Mouse (Mus musculus): ENCODE measurements at regions not wholly inside any gene's neighbourhood (a gene's known extent, or its start where the extent isn't known, plus 50 kb on each side); places are given as distances from the start of the nearest gene placed in this dataset.

DNA sequence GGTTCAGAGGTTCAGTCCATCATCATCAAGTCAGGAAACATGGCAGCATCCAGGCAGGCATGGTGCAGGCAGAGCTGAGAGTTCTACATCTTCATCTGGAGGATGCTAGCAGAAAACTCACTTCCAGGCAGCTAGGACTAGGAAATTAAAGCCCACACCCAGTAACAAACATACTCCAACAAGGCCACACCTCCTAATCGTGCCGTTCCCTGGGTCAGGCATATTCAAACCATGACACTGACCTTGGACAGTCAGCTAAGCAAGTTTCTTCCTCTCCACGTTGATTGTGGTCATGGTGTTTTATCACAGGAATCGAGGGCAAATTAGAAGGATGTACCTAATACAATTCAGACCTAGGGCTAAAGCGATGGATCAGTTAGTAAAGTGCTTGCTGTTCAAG lies 294.5 kb downstream of the Rngtt start:
- H3K27ac ChIP-seq (ENCODE audit: insufficient read depth, low read length): no peak overlapping the region
- H3K9me3 ChIP-seq (replicated peaks; ENCODE audit: control insufficient read depth, insufficient read depth, low read length, poor library complexity, severe bottlenecking): no peaks in the 10 kb centered on the region
- no peak overlapping the region for H3K9ac ChIP-seq (ENCODE audit: low read depth, poor library complexity, severe bottlenecking)
- H3K4me3 ChIP-seq (ENCODE audit: low read depth, low read length): no peak overlapping the region
- no peaks in the 10 kb centered on the region; the same call in 1 of the 2 replicates for H3K27me3 ChIP-seq (ENCODE audit: control insufficient read depth, insufficient read depth, low read length, poor library complexity, severe bottlenecking)
- no peaks in the 10 kb centered on the region for H3K4me1 ChIP-seq (ENCODE audit: control insufficient read depth, insufficient read depth, low read length)
- no peaks in the 10 kb centered on the region for H3K36me3 ChIP-seq (ENCODE audit: control insufficient read depth, insufficient read depth, low read length, poor library complexity, severe bottlenecking)
- TF ChIP-seq POLR2A (IDR thresholded peaks at IDR 0.05; ENCODE audit: insufficient read depth, low read length): no peak
- TF ChIP-seq EP300 (IDR thresholded peaks at IDR 0.05; ENCODE audit: insufficient read depth, low read depth, low read length): no peak
- TF ChIP-seq CTCF (IDR thresholded peaks at IDR 0.05; ENCODE audit: low read depth, low read length): no peak

DNA sequence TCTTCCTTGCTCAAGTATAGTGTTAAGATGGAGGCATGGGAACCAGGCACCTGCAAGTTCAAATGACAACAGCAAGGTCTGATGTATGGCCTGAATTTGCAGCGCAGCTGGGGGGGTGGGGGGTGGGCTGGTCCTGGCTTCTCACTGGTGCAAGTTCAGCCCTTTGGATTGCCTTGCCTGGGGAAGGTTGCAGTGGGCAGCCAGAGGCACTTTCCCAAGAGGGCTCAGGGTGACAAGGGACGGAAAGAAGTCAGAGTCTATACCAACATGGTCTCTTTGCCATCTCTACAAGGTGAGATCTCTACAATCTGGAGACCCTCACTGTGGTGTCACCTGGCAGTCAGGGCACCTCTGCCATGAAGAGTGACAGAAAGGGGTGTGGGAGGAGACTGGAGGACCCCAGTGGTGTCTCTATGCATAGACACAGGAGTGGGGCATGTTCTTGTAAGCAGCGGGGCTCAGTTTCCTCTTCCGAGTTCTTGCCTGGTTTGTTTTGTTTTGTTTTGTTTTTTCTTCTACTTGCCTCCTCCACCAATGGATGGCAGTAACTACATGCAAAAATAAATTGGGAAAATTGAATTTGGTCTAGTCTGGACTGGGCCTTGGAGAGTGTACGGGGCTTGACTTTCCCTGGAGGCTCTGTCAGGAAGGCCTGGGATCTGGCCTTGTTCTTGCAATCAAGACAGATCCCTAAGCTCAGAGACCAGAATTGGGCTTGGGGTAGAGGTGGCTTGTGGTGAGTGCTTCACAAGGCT lies 284.4 kb upstream of the Cnr1 start:
- Histone ChIP-seq H3K9ac (ENCODE audit: low read depth, poor library complexity, severe bottlenecking) (no peak overlapping the region), H3K4me1 (ENCODE audit: control insufficient read depth, insufficient read depth, low read length) (no peaks in the 10 kb centered on the region), H3K36me3 (ENCODE audit: control insufficient read depth, insufficient read depth, low read length, poor library complexity, severe bottlenecking) (no peaks in the 10 kb centered on the region), H3K27me3 (ENCODE audit: control insufficient read depth, insufficient read depth, low read length, poor library complexity, severe bottlenecking) (no peaks in the 10 kb centered on the region), H3K9me3 (replicated peaks; ENCODE audit: control insufficient read depth, insufficient read depth, low read length, poor library complexity, severe bottlenecking) (no peaks in the 10 kb centered on the region; the same call in 1 of the 2 replicates), H3K4me3 (ENCODE audit: low read depth, low read length) (no peak overlapping the region), H3K27ac (ENCODE audit: insufficient read depth, low read length) (no peak overlapping the region)
- TF ChIP-seq POLR2A (IDR thresholded peaks at IDR 0.05; ENCODE audit: insufficient read depth, low read length): no peak
- TF ChIP-seq EP300 (IDR thresholded peaks at IDR 0.05; ENCODE audit: insufficient read depth, low read depth, low read length): no peak
- TF ChIP-seq CTCF (IDR thresholded peaks at IDR 0.05; ENCODE audit: low read depth, low read length): no peak

DNA sequence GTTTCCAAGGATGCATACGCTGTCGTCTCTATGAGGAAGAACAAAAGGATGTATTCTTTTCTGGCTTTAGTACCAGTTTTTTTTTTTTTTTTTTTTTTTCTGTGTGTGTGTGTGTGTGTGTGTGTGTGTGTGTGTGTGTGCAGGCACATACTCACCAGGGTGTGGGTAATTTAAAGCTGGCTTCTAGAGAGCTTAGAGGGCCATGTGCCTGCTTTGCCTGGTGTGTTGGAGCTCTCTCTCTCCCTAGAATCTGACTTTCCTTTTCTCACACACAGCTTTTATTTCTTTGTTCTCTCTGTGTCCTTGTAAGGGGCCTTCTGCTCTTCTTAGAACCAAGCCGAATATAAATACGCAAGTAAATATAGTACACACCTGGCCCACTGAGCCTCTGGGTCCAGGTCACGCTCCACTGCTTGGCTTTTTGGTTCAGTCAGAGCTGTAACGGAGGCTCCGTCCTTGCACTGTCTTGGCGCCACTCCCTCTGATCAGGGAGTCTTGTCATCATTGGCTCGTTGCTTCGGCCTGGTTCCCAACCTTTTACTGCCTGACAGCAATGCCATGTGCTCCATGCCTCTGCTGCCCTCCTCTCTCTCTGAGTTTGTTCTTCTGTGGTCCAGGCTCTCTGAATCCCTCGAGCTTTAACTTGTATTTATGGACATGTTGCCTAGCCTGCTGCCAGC lies 283.7 kb upstream of the Cnr1 start:
- Histone ChIP-seq H3K9ac (ENCODE audit: low read depth, poor library complexity, severe bottlenecking) (no peak overlapping the region), H3K27ac (ENCODE audit: insufficient read depth, low read length) (no peak overlapping the region), H3K9me3 (replicated peaks; ENCODE audit: control insufficient read depth, insufficient read depth, low read length, poor library complexity, severe bottlenecking) (no peaks in the 10 kb centered on the region; the same call in 1 of the 2 replicates), H3K4me3 (ENCODE audit: low read depth, low read length) (no peak overlapping the region), H3K27me3 (ENCODE audit: control insufficient read depth, insufficient read depth, low read length, poor library complexity, severe bottlenecking) (no peaks in the 10 kb centered on the region), H3K36me3 (ENCODE audit: control insufficient read depth, insufficient read depth, low read length, poor library complexity, severe bottlenecking) (no peaks in the 10 kb centered on the region), H3K4me1 (ENCODE audit: control insufficient read depth, insufficient read depth, low read length) (no peaks in the 10 kb centered on the region)
- TF ChIP-seq POLR2A (IDR thresholded peaks at IDR 0.05; ENCODE audit: insufficient read depth, low read length): no peak
- no peak for TF ChIP-seq CTCF (IDR thresholded peaks at IDR 0.05; ENCODE audit: low read depth, low read length)

DNA sequence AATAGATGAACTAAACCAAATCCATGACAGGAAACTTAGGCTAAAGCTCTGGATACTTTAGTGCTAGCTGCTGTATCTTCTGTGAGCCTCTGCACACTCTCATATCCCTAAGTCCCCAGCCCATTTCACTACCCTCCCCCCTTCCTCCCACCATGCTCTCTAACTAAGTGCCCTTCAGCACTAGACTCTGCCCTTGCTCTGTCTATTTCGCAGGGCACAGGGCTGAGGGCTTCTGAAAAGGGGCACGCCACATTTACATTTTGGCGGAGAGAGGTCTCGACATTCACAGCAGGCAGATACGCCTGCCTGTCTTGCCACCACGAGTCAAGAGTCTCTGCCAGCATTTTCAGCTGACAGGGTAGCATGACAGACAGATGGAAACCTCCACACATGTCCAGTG lies 282.5 kb upstream of the Cnr1 start:
- H3K9me3 ChIP-seq (replicated peaks; ENCODE audit: control insufficient read depth, insufficient read depth, low read length, poor library complexity, severe bottlenecking): no peaks in the 10 kb centered on the region; the same call in 1 of the 2 replicates
- no peak overlapping the region for H3K27ac ChIP-seq (ENCODE audit: insufficient read depth, low read length)
- TF ChIP-seq POLR2A (IDR thresholded peaks at IDR 0.05; ENCODE audit: insufficient read depth, low read length) (no peak), EP300 (IDR thresholded peaks at IDR 0.05; ENCODE audit: insufficient read depth, low read depth, low read length) (no peak), CTCF (IDR thresholded peaks at IDR 0.05; ENCODE audit: low read depth, low read length) (no peak)
- no peaks in the 10 kb centered on the region for H3K36me3 ChIP-seq (ENCODE audit: control insufficient read depth, insufficient read depth, low read length, poor library complexity, severe bottlenecking)
- no peak overlapping the region for H3K9ac ChIP-seq (ENCODE audit: low read depth, poor library complexity, severe bottlenecking)
- no peak overlapping the region for H3K4me3 ChIP-seq (ENCODE audit: low read depth, low read length)
- no peaks in the 10 kb centered on the region for H3K4me1 ChIP-seq (ENCODE audit: control insufficient read depth, insufficient read depth, low read length)
- H3K27me3 ChIP-seq (ENCODE audit: control insufficient read depth, insufficient read depth, low read length, poor library complexity, severe bottlenecking): no peaks in the 10 kb centered on the region

DNA sequence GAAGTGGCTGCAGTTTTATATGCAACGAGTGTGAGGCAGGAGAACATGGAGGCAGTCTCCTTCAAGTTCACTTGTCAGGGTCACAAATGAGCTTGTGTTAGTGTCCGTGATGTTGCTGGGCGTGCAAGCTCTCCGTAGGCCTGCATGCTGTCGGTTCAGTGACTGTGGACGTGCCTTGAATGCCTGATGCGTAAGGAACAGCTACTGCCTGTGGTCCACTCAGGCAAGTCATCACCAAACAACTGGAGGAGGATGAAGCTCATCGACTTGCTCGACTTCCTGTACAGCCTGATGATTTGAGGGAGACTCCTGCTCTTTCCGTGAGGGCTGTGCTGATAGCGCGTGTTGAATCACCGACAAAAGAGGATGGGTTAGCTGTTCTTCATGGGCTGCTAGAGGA lies 281.9 kb upstream of the Cnr1 start:
- Histone ChIP-seq H3K4me3 (ENCODE audit: low read depth, low read length) (no peak overlapping the region), H3K9me3 (replicated peaks; ENCODE audit: control insufficient read depth, insufficient read depth, low read length, poor library complexity, severe bottlenecking) (no peaks in the 10 kb centered on the region), H3K4me1 (ENCODE audit: control insufficient read depth, insufficient read depth, low read length) (no peaks in the 10 kb centered on the region), H3K36me3 (ENCODE audit: control insufficient read depth, insufficient read depth, low read length, poor library complexity, severe bottlenecking) (no peaks in the 10 kb centered on the region), H3K27ac (ENCODE audit: insufficient read depth, low read length) (no peak overlapping the region), H3K27me3 (ENCODE audit: control insufficient read depth, insufficient read depth, low read length, poor library complexity, severe bottlenecking) (no peaks in the 10 kb centered on the region), H3K9ac (ENCODE audit: low read depth, poor library complexity, severe bottlenecking) (no peak overlapping the region)
- TF ChIP-seq POLR2A (IDR thresholded peaks at IDR 0.05; ENCODE audit: insufficient read depth, low read length): no peak
- no peak for TF ChIP-seq EP300 (IDR thresholded peaks at IDR 0.05; ENCODE audit: insufficient read depth, low read depth, low read length)
- TF ChIP-seq CTCF (IDR thresholded peaks at IDR 0.05; ENCODE audit: low read depth, low read length): no peak

DNA sequence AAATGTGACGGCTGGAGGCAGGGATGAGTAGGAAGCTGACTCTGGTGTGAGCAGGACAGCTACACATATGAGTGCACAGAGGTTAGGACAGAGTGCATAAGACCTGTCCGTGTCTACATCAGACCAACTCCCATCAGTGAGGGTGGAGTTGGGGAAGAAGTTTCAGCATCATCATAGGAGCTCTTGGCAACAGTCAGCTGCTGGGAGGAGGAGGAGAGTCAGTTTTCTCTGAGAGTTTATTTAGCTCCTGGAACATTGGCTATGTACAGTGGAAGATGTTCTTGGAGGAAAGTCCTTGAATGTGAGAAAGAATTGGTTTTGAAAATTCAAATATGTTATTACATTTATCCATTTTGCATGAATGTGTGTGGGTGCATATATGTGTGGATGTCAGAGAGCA lies 279.2 kb upstream of the Cnr1 start:
- Histone ChIP-seq H3K27me3 (ENCODE audit: control insufficient read depth, insufficient read depth, low read length, poor library complexity, severe bottlenecking) (no peaks in the 10 kb centered on the region), H3K27ac (ENCODE audit: insufficient read depth, low read length) (no peak overlapping the region), H3K9ac (ENCODE audit: low read depth, poor library complexity, severe bottlenecking) (no peak overlapping the region), H3K4me3 (ENCODE audit: low read depth, low read length) (no peak overlapping the region), H3K9me3 (replicated peaks; ENCODE audit: control insufficient read depth, insufficient read depth, low read length, poor library complexity, severe bottlenecking) (no peaks in the 10 kb centered on the region), H3K4me1 (ENCODE audit: control insufficient read depth, insufficient read depth, low read length) (no peaks in the 10 kb centered on the region), H3K36me3 (ENCODE audit: control insufficient read depth, insufficient read depth, low read length, poor library complexity, severe bottlenecking) (no peaks in the 10 kb centered on the region)
- TF ChIP-seq CTCF (IDR thresholded peaks at IDR 0.05; ENCODE audit: low read depth, low read length) (no peak), POLR2A (IDR thresholded peaks at IDR 0.05; ENCODE audit: insufficient read depth, low read length) (no peak)
